Mouse (Mus musculus) yolk sac, embryonic 10.5 days (tissue): ENCODE measurements around the gene Trappc10.
A peak's percentile ranks its signal among the peaks of the same experiment; 100 is the strongest.

Source experiments
- DNase-seq: peaks from one replicate; pipeline ENCODE4 v3.0.0-alpha.2; 2017; ENCODE audit warnings: low spot score

The Trappc10 gene

DNA sequence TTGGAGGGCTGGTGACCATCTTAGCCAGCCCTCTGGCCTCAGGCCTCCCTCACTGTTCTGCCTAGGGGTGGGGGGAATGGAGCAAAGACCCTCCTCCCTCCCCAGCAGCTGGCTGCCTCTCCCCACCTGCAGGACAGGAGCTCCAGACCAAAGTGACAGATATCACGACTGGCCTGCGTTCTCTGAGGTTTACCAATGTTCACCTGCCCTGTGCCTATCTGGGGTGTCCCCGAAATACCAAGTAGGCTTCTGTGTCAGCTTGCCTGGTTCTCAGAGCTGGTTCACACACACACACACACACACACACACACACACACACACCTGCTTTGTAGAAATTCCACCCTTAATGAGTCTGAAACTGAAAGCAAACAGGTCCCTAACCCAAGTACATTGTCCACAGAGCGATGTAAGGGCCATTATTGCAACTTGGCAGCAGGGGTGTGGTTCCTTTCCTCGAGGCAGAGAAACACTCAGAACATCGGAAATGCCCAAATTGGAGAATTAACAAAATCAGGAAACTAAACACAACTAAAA, 13.8 kb upstream of the Trappc10 start:
- DNase-seq = no peak

DNA sequence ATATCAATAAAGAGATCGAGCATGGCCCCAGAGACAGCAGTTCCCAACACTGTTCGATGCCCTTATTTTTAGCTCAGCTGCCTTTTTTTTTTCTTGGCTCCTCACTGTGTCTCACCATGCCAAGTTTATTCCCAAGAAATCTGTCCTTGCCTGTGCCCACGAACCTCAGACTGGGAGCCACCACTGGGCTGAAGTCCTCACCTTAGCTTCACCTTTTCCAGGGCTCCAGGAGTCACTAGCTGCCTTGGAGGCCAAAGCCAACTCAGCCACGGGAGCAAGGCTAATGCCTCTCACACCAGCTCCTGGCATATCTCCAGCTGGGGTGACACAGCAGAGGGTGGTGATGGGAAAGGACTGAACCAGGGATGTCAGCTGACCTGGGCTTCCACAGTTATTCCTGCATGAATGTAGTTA, 11.2 kb upstream of the Trappc10 start:
- DNase-seq = no peak

DNA sequence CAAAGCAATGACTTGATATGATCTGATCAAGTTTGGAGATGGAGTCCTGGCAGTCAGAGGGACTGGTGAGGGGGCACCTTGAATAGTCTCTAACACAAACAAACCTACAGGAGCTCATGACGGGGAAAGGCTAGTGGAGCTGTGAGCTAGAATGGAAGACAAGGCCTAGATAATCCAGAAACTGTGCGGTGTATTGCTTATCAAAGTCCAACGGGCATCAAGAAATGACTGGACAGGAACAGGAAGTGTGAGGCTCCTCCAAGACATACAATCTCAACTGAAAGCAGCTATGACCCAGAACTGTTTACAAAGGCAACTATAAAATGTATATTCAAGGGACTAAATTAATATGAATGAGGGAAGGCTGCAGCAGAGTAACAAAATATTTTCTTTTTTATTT, 2.8 kb upstream of the Trappc10 start:
- no peak for DNase-seq

DNA sequence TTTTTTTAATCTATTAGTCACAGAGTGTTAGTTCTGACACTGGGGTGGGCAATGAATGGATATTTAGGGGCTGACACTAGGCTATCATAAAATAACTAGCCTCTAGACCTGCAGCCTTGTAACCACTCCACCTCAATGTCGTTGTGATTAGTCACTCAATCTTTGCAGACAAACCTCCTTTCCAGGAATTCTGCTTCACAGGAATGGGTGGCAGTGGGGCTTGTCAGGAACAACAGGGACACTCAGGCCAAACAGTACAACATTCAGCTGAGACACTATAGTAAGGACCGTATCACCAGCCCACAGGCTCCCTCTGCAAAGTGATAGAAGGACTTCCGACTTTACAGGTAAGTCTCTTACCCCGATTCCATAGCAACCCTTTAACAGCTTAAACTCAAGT, 2.3 kb upstream of the Trappc10 start:
- no peak for DNase-seq

DNA sequence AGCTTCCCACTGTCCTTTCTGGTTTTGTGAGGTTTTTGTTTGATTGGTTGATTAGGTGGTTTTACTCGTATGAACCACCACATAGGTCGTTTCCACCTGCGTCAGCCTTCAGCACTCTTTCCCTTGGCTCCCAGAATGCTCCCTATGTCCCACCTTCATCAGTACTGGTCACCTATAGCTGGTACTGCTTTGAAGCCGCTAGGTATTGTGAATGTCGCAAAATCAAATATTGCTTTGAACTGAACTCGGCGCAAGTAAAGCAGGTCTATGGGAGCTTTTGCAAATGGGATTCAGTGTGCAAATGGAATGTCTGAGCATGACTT, 745 bp upstream of the Trappc10 start:
- DNase-seq = peak; percentile 5

DNA sequence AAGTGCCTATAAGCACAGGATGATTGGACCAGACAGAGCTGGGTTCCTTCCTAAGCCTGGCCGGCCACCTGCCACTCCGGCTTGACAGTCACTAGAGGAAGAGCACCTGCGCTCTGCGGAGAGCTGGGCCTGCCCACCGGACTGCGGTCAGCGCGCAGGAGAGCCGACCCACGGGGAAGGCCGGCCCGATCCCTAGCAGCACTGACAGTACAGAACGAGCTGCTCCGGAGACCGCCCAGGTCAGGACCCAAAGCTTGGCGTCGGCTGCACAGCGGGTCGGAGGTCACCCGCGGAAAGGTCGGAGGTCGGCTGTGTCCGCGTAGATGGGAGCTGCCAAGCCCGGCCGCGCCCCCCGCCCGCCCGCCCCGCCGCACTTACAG, 393 bp downstream of the Trappc10 start:
- DNase-seq = peak; percentile 84

DNA sequence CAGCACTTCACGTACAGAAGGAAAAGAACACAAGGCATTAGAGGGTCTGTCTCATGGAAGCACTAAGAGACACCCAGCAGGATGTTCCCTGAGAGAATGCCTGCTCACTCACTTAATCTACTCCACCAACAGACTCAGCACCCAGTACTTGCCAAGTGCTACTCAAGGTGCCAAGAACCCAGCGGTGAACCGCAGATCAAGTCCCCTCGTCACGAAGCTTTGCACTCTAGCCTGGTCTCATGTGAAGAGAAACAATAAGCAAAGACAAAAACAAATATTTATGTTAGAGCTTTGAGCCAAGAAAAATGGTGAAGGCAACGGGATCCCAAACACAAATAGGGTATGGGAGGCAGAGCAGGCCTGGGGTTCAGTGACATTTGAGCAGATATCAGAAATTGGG, 5.5 kb downstream of the Trappc10 start:
- DNase-seq = no peak

DNA sequence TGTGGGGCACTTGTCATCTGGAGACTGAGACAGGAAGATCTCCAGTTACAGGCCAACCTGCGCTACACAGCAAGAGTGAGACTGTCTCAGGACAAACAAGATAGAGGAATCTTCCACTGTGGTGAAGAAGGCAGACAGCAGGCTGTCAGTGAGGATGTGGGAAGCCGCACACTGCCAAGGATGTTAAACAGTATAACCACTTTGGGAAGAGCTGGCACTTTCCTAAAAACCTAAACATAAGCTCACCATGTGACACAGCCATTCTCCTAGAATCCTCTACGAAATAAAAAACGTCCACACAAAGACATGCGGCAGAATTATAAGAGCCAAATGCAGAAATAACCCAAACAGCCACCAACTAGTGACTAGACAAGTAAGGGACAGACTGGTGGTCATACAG, 6.1 kb downstream of the Trappc10 start:
- no peak for DNase-seq

DNA sequence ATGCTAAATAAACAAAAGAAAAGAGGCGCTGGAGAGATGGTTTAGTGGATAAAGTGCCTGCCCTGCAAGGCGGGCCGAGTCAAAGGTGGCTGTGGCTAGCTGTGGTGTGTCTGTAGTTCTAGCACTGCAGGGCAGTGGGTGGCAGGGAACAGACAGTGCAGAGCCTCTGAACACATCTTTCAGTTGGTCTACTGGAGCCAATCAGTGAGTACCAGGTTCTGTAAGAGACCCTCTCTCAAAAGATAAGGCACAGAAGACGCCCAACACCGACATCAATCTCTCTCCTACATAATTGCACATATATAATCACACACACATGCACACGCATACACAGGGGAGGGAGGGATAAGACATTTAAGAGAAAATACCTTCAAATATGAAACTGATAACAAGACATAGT, 6.6 kb downstream of the Trappc10 start:
- DNase-seq = no peak

DNA sequence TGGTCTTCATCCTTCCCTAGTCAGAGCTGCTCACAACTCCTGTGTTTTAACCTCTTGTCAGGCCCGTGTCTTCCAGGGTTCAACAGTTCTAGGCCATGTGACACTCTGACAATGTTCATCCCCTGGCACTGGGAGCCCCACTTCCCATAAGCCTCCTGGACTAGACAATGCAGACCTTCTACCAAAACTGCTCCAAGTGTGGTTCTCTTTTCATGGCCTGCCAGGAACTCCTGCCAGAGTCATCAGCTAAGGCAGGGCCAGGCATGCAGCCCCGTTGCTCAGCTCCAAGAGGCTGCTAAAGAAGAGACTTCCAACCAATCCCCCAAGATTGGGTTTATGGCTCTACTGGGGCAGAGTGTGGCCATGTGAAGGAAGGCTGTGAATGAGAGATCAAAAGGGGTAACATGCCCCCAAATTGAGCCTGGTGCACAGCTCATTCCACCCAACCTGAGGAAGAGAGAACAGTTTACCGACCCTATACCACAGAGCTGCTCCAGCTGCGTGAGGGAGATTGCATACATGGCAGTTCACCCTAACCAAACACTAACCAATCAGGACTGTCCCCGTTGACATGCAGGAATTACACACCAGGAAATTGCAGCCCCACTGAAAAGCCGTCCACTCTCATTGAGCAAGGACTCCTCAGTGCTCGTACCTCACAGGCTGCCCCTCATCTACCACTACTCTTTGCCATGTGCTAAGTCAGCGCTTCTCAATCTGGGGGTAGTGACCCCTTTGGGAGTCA, 7.4 kb downstream of the Trappc10 start:
- DNase-seq = no peak

DNA sequence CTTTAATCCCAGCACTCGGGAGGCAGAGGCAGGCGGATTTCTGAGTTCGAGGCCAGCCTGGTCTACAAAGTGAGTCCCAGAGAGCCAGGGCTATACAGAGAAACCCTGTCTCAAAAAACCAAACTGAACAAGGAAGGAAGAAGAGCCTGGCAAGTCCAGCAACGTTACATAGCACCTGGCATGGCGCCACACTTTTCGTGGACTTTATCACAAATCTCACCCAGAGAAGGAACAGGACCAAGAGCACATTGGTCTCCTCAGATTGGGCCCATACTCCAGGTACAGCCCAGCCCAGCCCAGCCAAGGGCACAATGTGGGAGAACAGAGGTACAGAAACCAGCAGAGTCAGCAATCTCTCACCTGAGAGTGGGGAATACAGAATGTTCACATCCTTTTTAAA, 10.7 kb downstream of the Trappc10 start:
- DNase-seq = no peak

DNA sequence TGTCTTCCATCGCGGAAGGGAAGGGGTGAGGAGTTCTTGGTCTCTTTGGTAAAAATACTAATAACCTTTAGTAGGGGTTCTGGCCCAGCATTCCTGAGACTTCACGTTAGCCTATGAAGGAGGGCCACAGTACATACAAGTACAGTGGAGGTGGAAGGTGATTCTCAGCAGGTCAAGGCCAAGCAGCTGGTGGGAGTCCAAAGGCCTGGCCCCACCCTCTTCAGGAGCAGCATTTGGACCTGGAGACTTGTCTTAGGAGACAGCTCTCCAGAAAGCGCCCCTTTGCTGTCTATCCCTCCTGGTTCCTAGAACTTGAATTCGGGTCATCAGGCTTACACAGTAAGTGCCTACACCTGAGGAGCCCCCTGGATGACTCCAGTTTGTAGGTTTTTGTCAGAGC, 11.3 kb downstream of the Trappc10 start:
- DNase-seq = no peak

DNA sequence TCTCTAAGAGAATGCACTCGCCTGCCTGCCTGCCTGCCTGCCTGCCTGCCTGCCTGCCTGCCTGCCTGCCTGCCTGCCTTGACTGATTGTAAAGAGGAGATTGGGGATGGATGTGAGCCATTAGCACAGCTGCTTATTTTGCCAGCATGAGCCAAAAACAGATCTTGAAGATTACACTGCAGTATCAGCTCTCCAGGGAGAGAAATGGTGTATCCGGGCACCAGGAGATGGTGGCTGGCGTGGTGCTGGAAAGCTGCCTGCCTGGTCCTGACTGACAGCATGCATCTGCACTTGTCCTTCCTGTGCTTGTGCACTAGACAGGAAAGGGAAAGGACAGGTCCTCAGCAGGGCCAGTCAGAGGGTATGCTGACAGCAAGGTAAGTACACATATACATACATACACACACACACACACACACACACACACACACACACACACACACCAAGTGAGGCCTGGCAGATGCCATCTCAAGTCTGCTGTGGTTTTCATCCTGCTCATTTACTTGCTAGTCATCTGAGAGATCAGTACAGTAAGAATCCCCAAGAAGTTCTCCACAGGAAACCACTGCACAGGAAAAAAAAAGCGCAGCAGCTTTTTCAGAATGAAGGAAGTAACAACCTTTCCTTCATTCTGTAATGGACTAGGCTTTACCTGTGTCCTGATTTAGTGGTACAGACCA, 12.0 kb downstream of the Trappc10 start:
- no peak for DNase-seq

DNA sequence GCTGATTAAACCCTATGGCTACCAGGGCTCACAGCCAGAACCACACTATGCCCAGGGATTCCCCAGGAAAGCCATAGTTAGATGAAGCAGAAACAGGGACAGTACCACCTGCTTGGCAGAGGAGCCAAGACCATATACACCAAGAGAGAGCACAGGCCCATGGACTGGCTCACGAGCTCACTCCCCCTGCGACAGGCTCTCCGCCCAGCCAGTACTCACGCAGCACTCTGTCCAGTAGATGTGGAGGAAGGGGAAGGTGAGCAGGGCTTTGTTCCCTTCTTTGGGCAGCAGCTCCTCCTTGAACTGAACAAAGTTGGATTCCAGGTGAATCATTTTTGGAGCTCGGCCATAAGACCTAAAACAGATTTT, 15.9 kb downstream of the Trappc10 start:
- no peak for DNase-seq

DNA sequence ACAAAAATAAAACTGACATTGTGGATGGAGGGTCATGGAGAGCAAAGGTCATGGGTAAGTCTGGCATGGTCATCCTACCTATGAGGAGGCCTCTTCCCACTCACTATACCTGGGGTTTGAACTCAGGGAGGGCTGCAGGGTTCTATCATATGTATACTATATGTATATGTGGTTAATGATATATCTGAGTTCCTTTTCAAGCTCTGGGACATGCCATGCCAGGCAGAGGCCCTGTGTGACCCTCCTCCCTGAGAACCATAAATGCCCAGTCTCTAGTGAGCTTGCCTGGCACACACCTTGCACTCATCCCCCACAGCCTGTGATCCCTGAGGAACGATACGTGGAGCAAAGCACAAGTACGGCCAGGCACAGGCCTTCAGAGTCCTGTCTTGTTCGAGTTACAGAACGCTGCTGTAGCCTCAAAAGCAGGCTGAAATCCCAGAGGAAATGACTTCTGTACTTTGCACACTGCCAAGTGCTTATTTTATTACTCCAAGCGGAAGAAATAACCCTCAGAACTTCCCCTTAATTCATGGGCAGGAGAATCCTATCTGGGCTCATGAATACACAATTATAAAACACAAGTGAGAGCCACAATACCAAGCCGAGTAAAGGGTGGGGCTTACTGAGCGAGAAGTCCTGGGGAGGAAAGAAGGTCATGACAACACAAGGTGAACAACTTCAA, 16.4 kb downstream of the Trappc10 start:
- DNase-seq = no peak

DNA sequence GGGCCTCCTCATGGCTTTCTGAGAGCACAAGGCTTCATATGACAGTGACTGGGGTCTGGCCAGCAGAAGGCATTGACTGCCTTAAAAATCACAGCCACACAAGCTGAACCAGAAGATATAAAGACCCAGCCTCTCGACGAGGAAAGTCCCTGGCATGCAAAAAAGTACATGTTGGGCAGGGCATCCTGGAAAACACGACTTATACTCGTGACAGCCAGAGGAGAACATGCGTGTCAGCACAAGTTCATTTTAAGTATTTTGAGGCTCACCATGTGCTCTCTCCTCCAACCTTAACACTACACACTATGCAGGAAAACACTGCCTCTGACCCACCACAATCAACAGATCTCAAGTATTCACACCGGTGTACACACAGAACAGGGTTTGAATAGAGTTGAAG, 20.3 kb downstream of the Trappc10 start:
- no peak for DNase-seq

DNA sequence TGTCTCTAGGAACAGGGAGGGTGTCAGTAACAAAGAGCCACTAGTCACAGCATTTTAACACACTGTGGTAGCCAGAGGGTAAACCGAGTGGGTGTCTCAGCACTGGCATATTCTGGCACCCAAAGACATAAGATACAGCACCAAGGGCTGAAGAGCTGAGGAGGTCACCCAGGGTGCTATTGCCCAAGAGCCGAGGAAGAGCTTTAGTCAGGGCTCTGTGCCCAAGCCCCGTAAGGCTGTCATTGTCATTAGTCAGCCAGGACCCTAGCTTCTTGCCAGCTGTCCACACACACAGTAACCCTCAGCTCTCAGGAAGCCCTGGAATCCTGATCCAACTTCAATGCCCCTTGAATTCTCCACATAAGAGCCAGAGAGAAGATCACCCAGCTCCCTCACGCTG, 21.5 kb downstream of the Trappc10 start:
- no peak for DNase-seq

DNA sequence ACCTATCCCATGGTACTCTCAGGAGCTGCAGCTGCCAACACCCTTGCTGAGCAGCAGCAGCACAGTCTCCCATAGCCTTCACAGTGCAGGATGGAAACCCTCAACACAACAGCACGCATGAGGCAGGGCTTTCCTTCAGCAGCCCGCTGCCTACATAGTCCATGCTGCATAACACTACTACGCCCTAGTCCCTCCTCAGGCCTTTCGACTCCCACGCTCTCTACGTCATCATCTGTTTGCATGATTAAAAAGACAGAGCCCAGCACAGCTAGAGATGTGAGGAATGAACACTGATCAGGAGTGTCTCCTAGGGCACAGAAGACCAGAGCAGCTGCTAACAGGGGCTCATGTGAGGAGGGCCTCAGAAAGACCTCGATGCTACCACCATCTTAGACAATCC, 23.1 kb downstream of the Trappc10 start:
- DNase-seq = no peak

DNA sequence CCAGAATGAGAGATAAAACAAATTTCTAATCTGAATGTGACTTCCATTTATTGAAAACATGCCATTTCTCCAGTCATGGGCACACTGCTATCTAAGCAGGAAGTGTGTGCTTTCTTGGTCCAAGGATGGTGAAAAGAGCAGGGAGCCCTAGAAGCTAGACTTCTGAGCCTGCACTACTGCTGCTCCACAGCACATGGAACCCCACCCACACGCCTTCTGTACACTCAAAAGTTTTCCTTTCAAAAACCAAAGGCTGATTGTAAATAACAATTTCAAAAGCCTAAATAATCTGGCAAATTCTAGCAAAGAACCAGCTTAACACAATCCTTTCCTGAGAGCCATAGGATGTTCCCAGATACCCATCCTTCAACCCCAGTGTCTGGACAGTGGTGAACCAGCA, 24.9 kb downstream of the Trappc10 start:
- no peak for DNase-seq

DNA sequence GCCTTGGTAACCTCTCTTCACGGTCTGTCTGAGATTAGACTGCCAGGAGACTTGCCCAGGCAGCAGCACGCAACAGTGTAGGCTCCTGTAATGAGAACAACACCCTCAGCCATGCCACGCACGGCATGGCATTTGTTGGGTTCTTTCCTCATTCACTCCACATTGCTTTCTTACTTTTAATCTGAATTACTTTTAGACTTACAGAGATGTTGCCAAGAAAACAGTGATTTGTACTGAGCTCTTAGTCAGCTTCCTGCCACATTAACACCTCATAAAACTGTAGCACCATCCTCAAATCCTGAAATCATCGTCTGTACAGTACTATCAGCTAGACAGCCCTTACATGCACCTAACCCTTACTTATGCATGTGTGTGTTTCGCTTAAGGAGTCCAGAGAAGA, 25.9 kb downstream of the Trappc10 start:
- DNase-seq = no peak

DNA sequence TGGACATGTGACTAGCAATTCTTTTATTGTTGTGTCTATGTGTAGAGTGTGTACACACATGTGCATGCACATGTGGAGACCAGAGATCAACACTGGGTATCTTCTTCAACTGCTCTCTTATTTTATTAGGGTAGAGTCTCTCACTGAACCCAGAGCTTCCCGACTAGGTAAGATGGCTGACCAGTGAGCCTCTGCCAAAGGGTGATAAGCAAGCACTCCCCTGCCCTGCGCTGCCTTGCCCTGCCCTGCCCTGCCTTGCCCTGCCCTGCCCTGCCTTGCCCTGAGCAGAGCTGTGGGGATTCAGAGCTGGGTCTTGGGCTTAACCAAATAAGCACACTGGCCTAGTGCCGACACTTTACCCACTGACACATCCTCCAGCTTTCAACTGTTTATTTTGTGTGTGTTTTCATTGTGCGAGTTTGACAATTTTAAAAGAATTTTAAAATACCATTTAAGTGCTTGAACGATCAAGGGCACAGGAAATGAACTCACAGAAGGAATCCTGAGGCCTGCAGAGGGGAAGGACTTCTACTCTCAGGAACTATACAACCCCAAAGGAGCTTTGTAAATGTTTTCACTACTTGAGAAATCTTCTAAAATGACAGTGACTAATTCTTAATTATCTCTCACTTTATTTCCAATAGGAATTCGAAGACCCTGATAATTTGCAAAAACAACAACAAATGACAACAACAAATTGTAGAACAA, 27.9 kb downstream of the Trappc10 start:
- DNase-seq = no peak

DNA sequence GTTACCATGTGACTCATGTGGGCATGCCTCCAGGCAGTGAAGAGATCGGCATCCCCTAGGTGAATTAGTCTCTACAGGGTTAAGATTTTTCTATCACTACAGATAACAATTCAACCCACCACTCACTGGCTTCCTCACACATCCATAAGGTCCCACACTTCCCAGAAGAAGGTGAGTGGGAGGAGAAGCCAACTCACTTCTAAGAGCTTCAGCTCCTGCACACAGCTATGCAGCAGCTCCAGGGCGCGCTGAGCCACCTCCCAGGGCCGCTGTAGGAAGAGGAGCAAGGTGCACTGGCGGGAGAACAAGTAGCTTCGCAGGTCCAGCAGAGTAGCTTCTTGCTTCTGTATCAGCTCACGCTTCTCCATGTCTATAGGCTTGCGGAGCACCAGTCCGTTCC, 30.1 kb downstream of the Trappc10 start:
- no peak for DNase-seq

DNA sequence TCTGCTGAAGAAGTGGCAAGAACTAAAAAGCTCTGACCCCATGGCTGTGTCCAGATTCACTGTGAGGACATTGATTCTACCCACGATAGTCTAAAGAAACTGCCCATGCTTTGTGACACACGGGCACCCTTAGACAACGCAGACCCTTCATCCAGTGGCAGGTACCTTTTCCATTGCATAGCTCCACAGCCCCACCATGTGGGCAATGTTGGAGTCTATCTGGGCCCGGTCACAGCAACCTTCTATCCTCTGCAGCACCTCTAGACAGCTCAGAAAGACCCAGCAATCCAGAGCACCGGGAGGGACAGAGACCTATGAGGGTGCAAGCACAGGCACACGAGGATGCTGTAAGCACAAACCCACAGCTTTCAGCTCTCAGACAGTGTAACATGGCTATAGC, 33.1 kb downstream of the Trappc10 start:
- no peak for DNase-seq
